Mouse (Mus musculus): ENCODE measurements around the gene Avpr1a.
A peak's percentile ranks its signal among the peaks of the same experiment; 100 is the strongest.

Avpr1a gene

GRCm38 (mm10) chr10:122447861-122448716 lies at the start of gene Avpr1a:
TSS of gene Avpr1a (plus strand) at chr10:122448499.
- DNase-seq (ENCODE audit: low spot score in 2 of 2): no peak

DNA sequence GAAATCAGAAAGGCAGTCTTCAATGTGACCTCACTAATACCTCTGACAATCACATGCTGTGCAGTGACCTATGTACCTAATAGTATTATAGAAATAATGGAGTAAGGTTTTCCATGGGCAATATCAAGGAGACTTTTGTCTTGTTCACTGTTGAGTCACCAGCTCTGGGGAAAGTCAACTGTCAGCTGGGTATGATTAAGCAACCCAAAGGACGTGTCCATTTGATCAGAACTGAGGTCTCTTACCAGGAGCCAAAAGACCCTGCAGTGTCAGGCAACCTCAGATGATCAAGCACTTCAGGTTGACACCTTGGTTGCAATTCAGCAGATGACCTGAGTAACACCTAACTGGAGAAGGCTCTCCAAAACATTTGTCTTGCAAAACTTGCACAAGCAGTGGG lies 46.0 kb upstream of the Avpr1a start:
- no peak for DNase-seq (ENCODE audit: low spot score in 2 of 2)

DNA sequence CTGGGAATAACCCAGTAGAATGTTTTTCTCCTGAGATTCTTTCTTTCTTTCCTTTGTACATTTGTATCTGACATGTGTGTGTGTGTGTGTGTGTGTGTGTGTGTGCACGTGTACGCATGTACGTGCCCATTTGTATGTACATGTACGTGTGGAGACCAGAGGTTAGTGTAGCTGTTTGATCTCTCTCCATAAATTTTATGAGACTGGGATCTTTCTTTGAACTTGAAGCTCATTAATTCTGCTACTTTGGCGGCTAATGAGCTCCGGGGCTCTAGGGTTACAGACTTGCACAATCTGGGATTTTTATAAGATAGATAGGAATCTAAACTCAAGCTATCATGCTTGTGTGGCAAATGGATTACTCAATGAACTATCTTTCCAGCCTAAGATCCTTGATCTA lies 42.0 kb upstream of the Avpr1a start:
- no peak for DNase-seq (ENCODE audit: low spot score in 2 of 2)

GRCm38 (mm10) chr10:122408697-122409409 lies 39.4 kb upstream of the Avpr1a start:
- no peak for DNase-seq (ENCODE audit: low spot score in 2 of 2)

GRCm38 (mm10) chr10:122410791-122411190 lies 37.5 kb upstream of the Avpr1a start:
- DNase-seq (ENCODE audit: low spot score in 2 of 2): no peak

DNA sequence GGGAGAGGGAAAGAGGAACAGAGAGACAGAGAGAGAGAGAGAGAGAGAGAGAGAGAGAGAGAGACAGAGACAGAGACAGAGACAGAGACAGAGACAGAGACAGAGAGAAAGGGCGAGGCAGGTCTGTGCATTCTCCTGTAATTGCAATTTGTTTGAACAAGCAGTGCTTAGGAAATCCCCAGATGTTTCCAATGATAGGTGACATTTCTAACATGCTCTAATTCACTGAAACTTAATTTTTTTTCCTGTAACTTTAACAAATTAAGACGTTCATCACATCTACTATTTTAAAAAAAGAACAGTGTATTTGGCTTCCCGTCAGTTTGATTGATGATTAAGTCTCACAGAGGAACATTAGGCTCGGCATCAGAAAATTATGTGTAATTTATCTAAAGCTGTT lies 15.6 kb upstream of the Avpr1a start:
- DNase-seq (ENCODE audit: low spot score in 2 of 2): no peak

GRCm38 (mm10) chr10:122447275-122447674 lies 1.0 kb upstream of the Avpr1a start:
- DNase-seq (ENCODE audit: low spot score in 2 of 2): peak; percentile 53 to 61

DNA sequence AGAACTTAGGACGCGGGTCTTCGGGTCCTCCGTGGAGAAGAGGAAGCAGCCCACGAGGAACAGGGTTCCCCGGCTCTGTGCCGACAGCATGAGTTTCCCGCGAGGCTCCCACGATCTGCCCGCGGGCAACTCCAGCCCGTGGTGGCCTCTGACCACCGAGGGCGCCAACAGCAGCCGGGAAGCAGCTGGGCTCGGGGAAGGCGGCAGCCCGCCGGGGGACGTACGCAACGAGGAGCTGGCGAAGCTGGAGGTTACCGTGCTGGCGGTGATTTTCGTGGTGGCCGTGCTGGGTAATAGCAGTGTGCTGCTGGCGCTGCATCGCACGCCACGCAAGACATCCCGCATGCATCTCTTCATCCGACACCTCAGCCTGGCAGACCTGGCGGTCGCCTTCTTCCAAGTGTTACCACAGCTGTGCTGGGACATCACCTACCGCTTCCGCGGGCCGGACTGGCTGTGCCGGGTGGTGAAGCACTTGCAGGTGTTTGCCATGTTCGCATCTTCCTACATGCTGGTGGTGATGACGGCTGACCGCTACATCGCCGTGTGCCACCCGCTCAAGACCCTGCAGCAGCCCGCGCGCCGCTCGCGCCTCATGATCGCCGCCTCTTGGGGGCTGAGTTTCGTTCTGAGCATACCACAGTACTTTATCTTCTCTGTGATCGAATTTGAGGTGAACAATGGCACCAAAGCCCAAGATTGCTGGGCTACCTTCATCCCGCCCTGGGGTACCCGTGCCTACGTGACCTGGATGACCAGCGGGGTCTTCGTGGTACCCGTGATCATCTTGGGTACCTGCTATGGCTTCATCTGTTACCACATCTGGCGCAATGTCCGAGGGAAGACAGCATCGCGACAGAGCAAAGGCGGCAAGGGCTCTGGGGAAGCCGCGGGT lies 665 bp downstream of the Avpr1a start:
- DNase-seq (ENCODE audit: low spot score in 2 of 2): peak in 1 of 2 experiments; percentile 8

DNA sequence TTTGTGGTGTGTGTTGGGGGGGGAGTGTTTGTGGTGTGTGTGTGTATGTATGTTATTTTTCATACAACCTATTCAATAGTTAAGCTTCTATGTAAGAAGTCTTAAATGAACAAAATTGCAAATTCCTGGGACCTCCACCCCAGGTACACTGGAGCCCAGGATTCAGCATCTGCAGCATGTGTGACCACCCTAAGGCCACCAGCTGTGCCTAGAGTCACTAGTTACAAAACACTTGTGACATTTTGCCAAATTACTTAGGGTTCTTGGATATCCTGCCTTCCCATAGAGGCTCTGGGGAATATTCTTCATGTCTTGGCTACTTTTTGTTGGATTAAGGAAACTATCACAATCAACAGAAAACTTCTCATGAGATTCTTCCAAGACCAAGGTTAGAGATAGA lies 1.6 kb downstream of the Avpr1a start:
- no peak for DNase-seq (ENCODE audit: low spot score in 2 of 2)

DNA sequence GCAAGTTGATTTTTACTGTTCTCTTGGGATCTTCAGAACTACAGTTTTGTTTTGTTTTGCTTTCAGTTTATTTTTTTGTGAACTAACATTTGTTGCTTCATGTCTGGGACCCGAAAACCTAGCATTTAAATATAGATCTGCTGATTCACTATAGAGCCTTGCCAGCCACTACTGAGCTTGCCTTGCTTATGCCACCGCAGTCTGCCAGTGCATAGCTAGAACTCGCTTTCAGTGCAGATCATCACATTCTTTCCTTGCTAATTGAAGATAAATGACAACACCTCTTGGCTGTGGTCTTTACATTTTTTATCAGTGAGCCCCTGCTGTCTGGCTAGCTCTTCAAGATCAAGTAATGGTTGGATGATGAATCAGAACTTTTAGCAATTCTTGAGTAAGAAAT lies 5.2 kb downstream of the Avpr1a start:
- DNase-seq (ENCODE audit: low spot score in 2 of 2): no peak

DNA sequence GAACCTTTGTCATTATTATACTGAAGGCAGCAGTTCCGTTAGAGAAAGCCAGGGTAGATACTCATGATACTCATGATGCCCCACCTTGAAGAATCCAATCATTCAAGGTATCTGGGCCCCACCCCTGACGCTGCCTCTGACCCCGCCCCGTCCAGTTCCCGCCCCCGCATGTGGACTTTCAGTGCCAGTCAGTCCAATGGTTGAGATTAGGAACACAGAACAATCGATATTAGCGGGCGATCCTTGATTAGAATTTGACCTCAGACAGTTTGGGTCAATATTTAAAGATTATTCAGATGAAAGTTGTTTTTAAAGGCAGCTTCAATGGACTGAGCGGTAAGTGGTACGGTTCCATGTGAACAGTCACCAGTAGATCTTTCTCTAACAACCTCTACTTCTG lies 7.5 kb downstream of the Avpr1a start:
- DNase-seq (ENCODE audit: low spot score in 2 of 2): no peak

GRCm38 (mm10) chr10:122476846-122477245 lies 28.5 kb downstream of the Avpr1a start:
- no peak for DNase-seq (ENCODE audit: low spot score in 2 of 2)

GRCm38 (mm10) chr10:122498551-122498950 lies 50.3 kb downstream of the Avpr1a start:
- no peak for DNase-seq (ENCODE audit: low spot score in 2 of 2)

- DNase-seq (ENCODE audit: low spot score in 2 of 2): no peak
Measured at GRCm38 (mm10) chr10:122499306-122499705, 51.0 kb downstream of the Avpr1a start.

Data from frontal cortex, postnatal 25 days (tissue).